Mouse (Mus musculus): ENCODE data around the gene Dmkn.
A peak's percentile ranks its signal among the peaks of the same experiment; 100 is the strongest.
"Not testable (repeated sequence)": the region's sequence is repeated elsewhere in the genome, so short reads cannot be mapped to it uniquely, and the experiment has no call there.

Gene Dmkn

DNA sequence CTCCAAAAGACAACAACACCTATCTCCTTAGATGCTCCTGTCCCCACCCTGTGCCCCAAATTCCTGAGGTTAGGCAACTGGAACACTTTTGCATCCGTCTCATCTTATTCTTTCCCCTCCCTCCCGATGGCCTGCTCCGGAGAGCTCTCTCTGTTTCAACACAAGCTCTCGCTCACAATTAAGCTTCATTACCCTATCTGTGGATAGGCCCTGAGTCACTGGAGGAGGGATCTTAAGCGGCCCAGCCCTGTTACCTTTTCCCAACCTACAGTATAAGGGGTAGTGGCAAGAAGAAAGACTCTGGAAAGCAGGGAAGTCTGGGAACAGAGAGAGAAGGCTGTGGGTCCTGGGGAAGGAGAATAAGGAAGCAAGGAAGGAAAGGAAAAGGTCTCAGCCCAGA lies at the start of gene Dmkn:
Dmkn (plus strand) TSS at position 301 of the 400 bp plus-strand sequence.
- ATAC-seq (ENCODE audit: low TSS enrichment): no peak

DNA sequence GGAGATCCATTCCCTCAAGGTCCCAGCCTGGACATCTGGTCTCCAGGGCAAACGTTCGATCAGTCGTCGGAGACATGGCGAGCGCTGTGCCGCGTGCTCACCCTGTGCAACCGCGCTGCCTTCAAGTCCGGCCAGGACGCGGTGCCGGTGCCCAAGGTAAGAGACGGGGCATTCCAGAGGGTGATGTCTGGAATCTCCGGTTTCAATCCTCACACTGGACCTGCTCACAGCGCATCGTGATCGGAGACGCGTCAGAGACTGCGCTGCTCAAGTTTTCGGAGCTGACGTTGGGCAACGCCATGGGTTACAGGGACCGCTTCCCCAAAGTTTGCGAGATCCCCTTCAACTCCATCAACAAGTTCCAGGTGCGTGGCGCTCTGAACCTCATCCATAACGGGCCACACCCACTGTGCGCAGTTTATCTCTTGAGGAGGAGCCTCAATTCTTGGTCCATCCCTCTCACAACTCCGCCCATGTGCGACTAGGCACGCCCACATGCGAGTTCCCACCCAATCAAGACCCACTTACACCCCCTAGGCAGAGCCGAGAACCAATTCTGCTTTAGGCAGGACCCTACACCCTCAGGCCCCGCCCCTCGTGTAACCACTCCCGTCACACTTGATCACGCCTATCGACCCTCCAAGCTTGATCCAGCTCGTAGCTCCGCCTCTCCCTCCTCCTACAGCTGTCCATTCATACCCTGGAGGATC lies 46.4 kb upstream of the Dmkn start:
- ATAC-seq (ENCODE audit: low TSS enrichment): peak; percentile 34; the same call in 1 of the 2 replicates

DNA sequence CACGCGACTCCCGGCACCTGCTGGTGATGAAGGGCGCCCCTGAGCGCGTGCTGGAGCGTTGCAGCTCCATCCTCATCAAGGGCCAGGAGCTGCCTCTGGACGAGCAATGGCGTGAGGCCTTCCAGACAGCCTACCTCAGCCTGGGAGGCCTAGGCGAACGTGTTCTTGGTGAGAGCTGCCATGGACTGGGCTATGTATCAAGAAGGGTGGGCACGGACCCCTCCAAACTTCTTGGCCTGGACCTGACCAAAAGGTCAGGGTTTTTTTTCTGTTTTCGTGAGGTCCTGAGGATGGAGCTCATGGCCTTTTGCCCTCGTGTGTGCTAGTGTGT lies 45.9 kb upstream of the Dmkn start:
- ATAC-seq (ENCODE audit: low TSS enrichment): no peak

DNA sequence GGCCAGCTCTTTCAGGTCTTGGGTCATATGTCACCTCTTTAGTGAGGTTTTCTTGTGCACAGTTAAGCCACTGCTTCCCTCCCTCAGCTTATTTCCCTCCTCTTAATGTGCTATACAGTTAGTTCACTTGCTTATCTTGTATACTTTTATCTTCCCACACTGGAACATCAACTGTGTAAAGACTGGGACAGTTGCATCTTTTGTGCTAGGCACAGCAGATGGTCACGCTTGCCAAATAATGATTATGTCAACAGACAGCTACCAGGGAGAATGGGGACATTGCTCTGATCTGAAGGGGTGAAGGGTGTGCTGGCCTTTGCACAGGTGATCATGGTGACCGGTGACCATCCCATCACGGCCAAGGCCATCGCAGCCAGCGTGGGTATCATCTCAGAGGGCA lies 43.9 kb upstream of the Dmkn start:
- no peak for ATAC-seq (ENCODE audit: low TSS enrichment)

DNA sequence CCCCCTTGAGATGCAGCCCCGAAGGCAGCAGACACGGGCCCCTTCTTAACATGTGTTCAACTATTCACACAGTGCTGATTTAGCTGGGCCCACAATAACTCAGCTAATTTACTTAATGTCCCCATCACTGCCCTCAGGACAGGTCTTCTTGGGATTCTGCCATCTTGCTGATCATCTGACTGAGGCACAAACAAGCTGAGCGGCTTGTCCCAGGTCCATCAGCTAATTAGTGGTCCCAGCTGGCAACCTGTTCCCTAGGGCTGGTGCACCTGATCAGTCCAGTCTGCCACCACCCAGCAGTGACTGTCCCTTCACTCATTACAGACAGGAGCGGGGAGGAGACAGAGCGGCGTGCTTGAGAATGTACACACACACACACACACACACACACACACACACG lies 42.3 kb upstream of the Dmkn start:
- ATAC-seq (ENCODE audit: low TSS enrichment): no peak

DNA sequence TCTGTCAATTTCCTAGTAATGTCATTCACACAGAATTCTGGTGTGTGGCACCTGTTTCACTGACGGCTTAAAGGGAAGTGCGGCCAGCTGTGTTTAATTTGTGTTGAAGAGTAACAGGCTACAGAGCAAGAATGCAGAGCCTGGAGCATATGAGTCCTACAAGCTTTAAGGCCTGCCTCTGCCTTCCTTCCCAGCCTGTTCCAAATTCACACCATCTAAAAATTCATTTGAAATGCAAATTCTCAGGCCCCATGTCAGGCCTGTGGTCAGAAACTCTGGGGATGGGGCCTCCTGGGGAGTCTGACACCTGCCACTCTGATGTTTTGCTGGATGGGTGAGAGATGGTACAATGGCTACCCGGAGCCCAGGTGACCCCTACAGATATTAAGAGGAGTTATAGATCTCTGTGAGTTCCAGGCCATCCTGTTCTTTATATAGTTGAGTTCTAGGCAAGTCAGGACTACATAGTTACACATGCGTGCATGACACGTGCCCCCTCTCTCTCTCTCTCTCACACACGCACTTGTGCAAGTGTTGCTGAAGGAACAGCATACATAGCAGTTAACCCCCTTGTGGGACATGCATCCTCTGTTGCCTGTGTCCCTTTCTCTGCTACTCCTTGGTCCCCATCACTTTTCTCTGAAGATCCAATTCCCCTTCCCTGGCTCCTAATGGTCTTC lies 40.1 kb upstream of the Dmkn start:
- no peak for ATAC-seq (ENCODE audit: low TSS enrichment)

DNA sequence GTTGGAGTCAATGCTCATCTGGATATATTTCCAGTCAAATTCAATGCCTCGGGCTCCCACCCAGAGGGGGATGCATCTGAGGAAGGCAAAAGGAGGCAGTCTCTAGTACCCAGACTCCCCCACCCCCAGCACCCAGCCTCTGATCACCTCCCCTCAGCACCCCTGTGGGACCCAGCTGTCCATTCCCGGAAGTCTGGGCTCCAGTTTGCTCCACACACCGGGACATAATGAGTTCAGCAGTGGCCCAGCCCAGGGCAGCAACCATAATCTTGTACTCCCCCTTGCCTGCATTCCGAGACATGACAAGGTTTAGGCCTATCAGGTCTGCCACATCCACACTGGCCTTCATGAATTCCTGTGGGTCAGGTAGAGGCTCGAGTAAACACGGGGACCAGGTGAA lies 35.3 kb upstream of the Dmkn start:
- ATAC-seq (ENCODE audit: low TSS enrichment): no peak

DNA sequence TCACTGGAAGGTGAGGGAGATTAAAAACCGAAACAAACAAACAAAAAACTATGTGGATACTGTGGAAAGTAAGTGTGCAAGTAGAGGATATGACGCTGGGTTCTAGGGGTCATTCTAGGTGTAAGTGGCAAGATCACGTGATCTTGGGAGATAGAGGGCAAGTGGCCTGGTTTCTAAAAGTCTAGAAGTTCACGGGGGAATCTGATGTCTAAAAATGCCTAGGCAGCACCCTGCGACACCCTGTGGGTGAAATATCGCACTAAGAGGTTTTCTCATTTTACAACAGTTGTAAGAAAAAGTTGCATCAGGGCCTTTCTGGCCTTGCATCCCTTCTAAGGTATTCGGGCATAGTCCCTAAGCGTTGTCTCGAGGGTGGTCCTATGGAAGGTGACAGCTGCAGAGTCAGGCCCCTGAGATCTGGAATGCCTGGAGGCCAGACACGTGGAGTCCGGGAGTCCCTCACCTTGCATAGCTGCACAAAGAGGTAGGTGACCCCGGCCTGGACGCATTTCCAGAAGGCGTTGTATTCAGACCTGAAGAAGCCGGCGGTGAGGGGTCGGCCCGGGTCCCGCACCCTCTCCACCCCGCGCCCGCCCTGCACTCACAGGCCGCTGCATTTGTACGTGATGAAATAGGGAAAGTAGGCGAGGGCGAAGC lies 34.7 kb upstream of the Dmkn start:
- peak; percentile 26; the same call in 1 of the 2 replicates for ATAC-seq (ENCODE audit: low TSS enrichment)

DNA sequence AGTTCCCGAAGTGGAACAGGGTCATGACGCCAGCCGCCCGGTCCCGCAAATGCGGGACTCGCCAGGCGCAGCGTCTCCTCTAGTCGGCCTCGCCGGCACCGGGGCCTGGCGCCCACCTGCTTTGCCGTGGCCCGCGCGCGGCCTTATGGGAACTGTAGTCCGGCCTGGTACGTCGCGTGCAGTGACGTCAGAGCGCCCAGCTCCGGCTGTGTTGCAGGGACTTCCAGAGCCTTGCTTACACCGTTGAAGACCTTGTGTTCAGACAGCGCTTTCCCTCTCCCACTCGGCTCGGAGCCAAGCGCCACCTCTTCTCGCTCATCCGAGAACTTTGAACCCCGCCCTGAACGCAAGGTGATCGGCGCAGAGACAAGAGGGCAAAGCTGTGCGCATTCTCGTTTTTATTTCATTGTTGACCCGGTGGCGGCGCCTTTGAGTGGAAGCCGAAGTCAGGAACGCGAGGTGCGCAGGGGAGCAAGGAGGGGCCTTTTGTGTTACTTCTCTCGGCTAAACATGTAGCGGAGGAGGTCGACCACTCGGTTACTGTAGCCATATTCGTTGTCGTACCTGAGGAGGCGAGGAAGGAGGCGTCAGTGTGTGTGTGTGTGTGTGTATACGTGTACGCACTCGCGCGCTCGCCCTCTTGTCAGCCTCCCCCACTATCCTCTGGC lies 34.0 kb upstream of the Dmkn start, which contains the start of gene Tmem147:
Tmem147 (minus strand) TSS at position 145 of the 668 bp plus-strand sequence.
- peak; percentile 94 for ATAC-seq (ENCODE audit: low TSS enrichment)

DNA sequence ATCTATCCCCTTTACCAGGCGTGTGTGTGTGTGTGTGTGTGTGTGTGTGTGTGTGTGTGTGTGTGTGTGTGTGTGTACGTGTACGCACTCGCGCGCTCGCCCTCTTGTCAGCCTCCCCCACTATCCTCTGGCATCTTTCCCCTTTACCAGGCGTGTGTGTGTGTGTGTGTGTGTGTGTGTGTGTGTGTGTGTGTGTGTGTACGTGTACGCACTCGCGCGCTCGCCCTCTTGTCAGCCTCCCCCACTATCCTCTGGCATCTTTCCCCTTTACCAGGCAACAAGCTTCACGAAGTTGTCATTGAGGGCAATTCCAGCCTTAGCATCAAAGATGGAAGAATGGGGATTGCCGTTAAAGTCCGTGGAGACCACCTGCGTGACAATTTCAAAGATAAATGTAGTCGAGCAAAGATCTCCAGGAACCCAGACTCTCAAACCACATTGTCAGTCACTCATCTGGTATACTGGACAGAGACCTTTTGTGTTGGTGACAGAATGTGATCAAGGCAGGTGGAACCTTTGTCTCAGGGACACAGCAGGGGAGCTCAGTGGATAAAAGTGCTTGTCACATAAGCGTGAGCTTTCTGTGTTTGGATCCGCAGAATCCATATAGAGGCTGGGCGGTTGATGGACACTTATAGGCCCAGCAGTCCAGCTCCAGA lies 33.4 kb upstream of the Dmkn start:
- ATAC-seq (ENCODE audit: low TSS enrichment): not testable (repeated sequence)

DNA sequence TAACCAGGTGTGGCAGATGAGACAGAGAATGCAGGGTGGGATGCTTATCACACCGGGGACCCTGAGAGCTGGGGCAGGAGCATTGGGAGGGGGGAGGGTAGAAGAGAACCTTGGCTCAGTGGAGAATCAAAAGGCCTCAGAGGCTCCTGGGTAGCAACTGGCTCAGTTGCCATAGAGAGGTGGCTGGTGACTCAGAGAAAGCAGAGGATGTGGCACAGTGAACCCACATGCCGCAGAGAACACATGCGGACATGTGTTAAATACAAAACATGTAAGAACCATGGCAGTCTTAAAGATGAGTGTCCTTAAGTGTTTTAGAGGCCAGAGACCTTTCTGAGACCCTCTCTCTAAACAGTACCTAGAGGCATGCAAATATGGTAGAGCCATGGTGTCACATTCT lies 27.3 kb upstream of the Dmkn start:
- ATAC-seq (ENCODE audit: low TSS enrichment): no peak

DNA sequence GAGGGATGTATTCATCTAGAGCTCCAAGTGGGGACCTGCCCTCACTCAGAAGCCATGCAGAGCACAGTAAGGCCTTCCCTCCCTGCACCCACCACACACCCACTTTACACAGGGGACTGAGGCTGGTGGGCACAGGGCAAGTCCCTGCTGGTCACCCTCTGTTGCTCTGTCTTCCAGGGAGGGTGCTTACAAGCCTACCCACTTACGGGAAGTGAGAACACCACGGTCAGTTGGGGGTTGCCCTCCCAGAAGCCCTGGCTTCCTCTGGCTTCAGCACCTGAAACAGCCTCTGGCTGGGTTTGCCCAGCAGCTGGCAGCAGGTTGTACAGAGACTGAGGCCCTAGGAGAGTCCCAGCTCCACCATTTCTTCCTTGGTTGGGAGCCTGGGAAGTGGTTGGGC lies 21.0 kb upstream of the Dmkn start:
- not testable (repeated sequence) for ATAC-seq (ENCODE audit: low TSS enrichment)

DNA sequence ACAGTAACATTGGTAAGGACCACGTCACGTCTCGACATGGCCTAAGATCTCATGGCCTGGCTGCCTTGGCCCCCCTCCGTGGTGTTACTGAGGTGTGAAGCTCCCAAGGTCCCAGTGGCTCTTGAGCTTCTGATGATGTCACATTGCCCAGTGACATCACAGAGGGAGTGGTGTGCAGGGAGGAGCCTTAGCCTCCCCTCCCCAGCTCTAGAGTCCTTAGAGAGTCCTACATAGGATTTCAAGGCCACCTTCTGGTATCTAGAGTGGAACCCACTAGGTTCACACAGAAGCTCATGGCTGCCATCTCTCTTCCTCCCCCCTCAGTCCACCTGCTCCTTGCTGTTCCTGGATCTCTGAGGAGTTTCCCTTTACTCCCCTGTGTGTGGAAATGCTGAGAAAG lies 19.9 kb upstream of the Dmkn start, which contains the start of gene Gapdhs:
Gapdhs (minus strand) TSS at position 65 of the 400 bp plus-strand sequence.
- not testable (repeated sequence) for ATAC-seq (ENCODE audit: low TSS enrichment)

DNA sequence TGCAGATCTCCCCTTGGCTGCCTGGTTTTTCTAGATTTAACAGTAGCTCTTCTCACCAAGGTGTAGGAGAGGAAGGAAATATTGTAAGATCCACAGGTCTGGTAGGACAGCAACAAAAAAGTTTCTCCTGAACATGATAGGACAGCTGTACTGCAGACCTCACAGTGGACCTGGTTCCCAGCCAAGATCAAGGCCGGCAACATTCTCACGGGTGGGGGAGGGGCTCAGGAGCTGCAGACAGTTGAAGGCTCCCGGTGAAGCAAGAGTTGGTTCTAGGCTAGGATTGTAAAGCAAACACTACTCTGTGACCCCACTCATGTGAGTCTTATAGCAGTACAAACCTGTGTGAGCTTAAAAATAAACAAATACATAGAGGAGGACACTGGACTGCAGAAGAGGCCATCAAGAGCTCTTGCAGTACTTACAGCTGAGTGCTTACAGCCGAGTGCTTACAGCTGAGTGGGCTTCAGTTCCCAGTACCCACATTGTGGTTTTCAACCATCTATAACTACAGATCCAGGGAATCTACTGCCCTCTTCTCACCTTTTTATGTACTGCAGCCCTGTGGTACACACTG lies 19.4 kb upstream of the Dmkn start:
- no peak for ATAC-seq (ENCODE audit: low TSS enrichment)

DNA sequence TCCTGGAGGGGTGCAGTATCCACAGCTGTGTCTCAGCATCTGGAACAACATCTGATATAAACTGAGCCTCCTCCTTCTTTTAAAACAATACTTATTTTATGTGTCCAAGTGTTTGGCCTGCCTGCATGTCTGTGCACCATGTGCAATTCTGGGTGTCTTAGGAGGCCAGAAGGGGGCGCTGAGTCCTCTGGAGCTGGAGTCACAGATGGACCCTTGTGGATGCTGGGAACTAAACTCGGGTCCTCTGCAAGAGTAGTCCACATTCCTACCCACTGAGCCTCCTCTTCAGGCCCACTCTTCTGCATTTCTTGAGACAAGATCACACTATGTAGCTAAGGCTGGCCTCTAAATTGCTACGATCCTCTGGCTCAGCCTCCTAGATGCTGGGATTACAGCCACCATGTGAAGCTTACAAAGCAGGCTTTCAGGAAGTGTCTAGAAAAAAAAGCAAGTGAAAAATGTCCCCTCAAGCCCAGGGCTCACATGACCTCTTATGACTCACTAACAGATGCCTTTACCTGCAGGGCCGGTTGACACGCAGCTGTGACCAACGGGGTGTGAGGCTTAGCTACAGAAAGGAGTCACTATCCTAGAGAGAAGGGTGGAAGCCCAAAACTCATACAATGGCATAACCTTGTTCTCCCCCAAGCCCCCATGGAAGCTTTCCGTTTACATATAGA lies 15.9 kb upstream of the Dmkn start:
- no peak for ATAC-seq (ENCODE audit: low TSS enrichment)

DNA sequence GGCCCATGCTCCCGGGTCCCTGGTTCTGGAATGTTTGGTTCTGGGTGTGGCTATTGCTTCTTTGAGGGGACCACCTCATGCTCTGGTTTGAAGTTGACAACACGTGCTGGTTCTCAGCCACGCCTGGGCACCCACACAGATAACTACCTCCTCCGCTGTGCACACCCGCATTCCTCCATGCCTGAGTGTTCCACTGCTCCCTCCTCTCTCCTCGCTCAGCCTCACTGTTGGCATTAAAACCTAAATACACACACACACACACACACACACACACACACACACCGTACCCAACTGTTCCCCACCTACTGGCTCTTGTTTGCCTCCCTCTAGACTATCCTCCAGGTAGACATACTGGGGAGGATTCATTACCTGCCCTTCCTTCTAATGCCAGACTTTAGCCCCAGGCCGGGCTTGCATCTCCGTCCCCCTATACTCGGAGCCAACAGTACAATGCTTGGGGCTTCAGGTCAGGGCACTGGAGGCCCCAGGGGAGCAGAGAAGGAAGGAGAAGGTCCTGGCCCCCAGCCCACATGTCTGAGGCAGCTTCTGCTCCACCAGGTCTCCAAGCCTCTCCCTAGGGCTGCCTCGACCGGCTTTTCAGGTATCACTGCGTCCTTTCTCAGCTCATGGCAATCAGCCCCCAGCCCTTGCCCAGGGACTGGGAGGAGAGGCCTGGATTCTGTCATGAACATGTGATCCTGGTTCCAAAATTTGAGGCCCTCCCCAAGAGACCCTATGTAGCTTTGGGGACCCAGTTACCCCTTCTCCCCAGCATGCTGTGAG lies 13.5 kb upstream of the Dmkn start:
- ATAC-seq (ENCODE audit: low TSS enrichment): no peak; the same call in 1 of the 2 replicates

DNA sequence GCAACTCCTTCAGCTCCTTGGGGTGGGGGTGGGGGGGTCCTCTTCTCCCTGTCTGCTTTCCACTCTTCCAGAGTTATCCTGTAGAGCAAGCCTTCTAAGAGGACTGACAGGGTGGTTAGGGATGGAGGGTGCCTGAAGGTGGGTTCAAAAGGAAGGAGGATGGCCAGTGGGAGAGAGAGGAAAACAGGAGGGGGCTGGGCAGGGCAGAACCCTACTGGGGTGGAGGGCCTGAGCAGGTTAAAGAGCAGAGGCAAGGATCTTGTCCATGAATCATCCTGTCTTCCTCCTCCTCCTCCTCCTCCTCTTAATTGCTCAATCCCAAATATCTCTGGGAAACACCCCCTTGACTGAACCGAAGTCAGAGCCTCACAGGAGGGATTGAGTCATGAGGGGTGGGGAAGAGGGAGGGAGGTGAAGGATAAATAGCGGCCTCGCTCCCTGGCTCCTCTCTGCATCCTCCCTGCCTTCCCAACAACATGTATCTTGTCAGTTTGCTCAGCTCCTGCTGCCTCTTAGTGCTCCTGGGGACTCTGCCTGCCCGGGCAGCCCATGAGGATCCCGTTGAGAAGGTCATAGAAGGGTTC lies 12.4 kb upstream of the Dmkn start, which contains the start of gene Sbsn:
Sbsn (plus strand) TSS at position 386 of the 584 bp plus-strand sequence.
- ATAC-seq (ENCODE audit: low TSS enrichment): no peak

DNA sequence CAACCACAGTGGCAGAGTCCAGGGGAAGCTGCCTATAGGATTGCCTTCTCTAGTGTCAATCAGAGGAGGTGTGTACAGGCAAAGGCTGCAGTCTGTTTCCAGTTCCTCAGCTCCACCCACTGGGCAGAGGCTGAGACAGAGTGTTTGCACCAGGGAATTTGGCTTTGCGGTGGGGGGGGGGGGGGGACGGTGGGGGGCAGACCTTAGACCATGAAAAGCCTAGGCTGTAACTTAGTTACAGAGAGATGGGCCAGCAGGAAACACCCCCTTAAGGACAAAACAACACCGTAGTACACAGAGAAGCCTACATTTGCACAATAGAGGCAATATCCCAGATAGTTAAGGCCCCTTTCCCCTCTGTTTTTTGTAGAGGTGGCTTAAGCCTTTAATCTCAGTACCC lies 6.6 kb upstream of the Dmkn start:
- no peak for ATAC-seq (ENCODE audit: low TSS enrichment)

DNA sequence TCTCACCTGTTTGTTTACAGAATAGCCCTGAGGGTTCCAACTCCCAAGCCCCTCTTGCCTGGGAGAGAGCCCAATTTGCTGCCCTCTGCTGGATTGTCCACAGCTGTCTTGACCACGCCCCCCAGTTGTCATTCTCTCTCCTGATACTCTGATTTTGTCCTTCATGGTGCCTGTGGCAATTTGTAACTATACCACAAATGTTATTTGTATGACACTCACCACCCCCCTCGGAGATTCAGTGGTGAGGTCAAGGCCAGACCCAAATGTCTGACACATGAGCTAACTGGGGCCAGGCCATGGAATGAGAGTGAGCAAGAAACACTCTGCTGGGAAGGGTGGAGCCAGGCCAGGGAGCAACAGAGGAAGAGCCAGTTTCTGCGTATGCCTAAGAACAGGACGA lies 4.7 kb upstream of the Dmkn start:
- no peak for ATAC-seq (ENCODE audit: low TSS enrichment)
